Mouse (Mus musculus): ENCODE data around the gene Pitpna.

DNA sequence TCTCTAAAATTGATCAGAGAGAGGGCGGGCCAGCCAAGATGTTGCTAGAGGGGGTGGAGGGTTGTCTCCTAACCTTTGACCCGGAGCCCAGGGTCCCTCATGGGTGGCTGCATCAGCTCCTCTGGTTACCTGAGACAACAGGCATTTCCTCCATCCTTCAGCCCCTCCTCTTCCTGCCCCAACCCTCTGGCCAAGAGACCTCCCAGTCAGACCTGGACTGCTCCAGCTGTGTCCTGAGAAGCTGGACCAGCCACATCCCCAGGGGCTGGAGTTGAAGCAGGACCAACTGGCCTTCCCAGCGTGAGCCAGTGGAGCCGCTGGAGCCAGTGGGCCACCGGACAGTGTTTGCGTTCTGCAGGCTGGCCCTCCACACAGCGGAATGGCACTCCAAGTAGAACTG is 62.4 kb downstream of the Pitpna start, which contains the start of gene Myo1c:
- no peak for TF ChIP-seq CTCF (IDR thresholded peaks at IDR 0.05; ENCODE audit: borderline replicate concordance, insufficient read depth, low read length)
- TF ChIP-seq POLR2A (IDR thresholded peaks at IDR 0.05; ENCODE audit: low read depth, low read length) = no peak

All from embryonic fibroblast, embryonic 13.5 days (primary cell).